Mouse (Mus musculus): Measurements from ENCODE around the gene Spem2. TPM values are rescaled to one million over a fixed set of nuclear protein-coding genes. Genes with fewer than 3 reads are reported as not detected.
A peak's percentile ranks its signal among the peaks of the same experiment; 100 is the strongest.
"Not testable (repeated sequence)": the region's sequence is repeated elsewhere in the genome, so short reads cannot be mapped to it uniquely, and the experiment has no call there.

Gene Spem2
- not detected in 2 replicates for polyA plus RNA-seq (2015; fragmentation: Nextera tagmentation; extraction: Ambion mirVana)

- Histone ChIP-seq H3K4me3 (replicated peaks; ENCODE audit: low read length) (no peak within 1 kb of the TSS), H3K9me3 (replicated peaks; ENCODE audit: control insufficient read depth, low read length) (peaks cover 11% of the 10 kb centered on the region; the same call in 1 of the 2 replicates), H3K27me3 (ENCODE audit: control insufficient read depth, insufficient read depth, low read length) (no peaks in the 10 kb centered on the region), H3K4me1 (ENCODE audit: control insufficient read depth, insufficient read depth, low read length) (no peaks in the 10 kb centered on the region), H3K4me2 (ENCODE audit: low read depth, low read length) (no peak within 1 kb of the TSS), H3K9ac (ENCODE audit: low read length) (no peak within 1 kb of the TSS), H3K27ac (ENCODE audit: low read length) (no peak within 1 kb of the TSS), H3K36me3 (ENCODE audit: control insufficient read depth, insufficient read depth, low read length) (no peaks in the 10 kb centered on the region)
- ATAC-seq (ENCODE audit: insufficient read depth, low FRiP score): no peak
- WGBS: 79% methylated on average over 2 of the region's 2 CpGs
These were observed at the start of gene Spem2 for GRCm38 (mm10) chr11:69818365-69818764. Gene Spem2, minus strand, starts transcription at chr11:69818465.

- 57% methylated on average over 9 of the region's 9 CpGs for WGBS
- no peaks in the 10 kb centered on the region for H3K4me1 ChIP-seq (ENCODE audit: control insufficient read depth, insufficient read depth, low read length)
These were observed 49.1 kb upstream of the Spem2 start for GRCm38 (mm10) chr11:69867335-69867734.

GRCm38 (mm10) chr11:69865561-69865960 lies 47.3 kb upstream of the Spem2 start:
- Histone ChIP-seq H3K27me3 (ENCODE audit: control insufficient read depth, insufficient read depth, low read length) (no peaks in the 10 kb centered on the region), H3K4me2 (ENCODE audit: low read depth, low read length) (no peak overlapping the region), H3K27ac (ENCODE audit: low read length) (no peak overlapping the region), H3K9me3 (replicated peaks; ENCODE audit: control insufficient read depth, low read length) (no peaks in the 10 kb centered on the region), H3K9ac (ENCODE audit: low read length) (no peak overlapping the region), H3K4me1 (ENCODE audit: control insufficient read depth, insufficient read depth, low read length) (no peaks in the 10 kb centered on the region), H3K36me3 (ENCODE audit: control insufficient read depth, insufficient read depth, low read length) (no peaks in the 10 kb centered on the region), H3K4me3 (replicated peaks; ENCODE audit: low read length) (no peak overlapping the region)
- WGBS: 81% methylated on average over 9 of the region's 9 CpGs
- no peak for ATAC-seq (ENCODE audit: insufficient read depth, low FRiP score)

More at GRCm38 (mm10) chr11:69867335-69867734, 49.1 kb upstream of the Spem2 start:
- no peaks in the 10 kb centered on the region for H3K27me3 ChIP-seq (ENCODE audit: control insufficient read depth, insufficient read depth, low read length)
- H3K4me3 ChIP-seq (replicated peaks; ENCODE audit: low read length): no peak overlapping the region
- ATAC-seq (ENCODE audit: insufficient read depth, low FRiP score): no peak
- no peak overlapping the region for H3K27ac ChIP-seq (ENCODE audit: low read length)
- H3K36me3 ChIP-seq (ENCODE audit: control insufficient read depth, insufficient read depth, low read length): no peaks in the 10 kb centered on the region
- no peak overlapping the region for H3K4me2 ChIP-seq (ENCODE audit: low read depth, low read length)
- no peaks in the 10 kb centered on the region for H3K9me3 ChIP-seq (replicated peaks; ENCODE audit: control insufficient read depth, low read length)
- no peak overlapping the region for H3K9ac ChIP-seq (ENCODE audit: low read length)

- H3K9ac ChIP-seq (ENCODE audit: low read length): no peak overlapping the region
- 43% methylated on average over 8 of the region's 8 CpGs for WGBS
- no peak overlapping the region for H3K4me3 ChIP-seq (replicated peaks; ENCODE audit: low read length)
- no peak overlapping the region for H3K4me2 ChIP-seq (ENCODE audit: low read depth, low read length)
- ATAC-seq (ENCODE audit: insufficient read depth, low FRiP score): no peak
- H3K36me3 ChIP-seq (ENCODE audit: control insufficient read depth, insufficient read depth, low read length): no peaks in the 10 kb centered on the region
- no peak overlapping the region for H3K27ac ChIP-seq (ENCODE audit: low read length)
- H3K27me3 ChIP-seq (ENCODE audit: control insufficient read depth, insufficient read depth, low read length): no peaks in the 10 kb centered on the region
- H3K9me3 ChIP-seq (replicated peaks; ENCODE audit: control insufficient read depth, low read length): no peaks in the 10 kb centered on the region
- no peaks in the 10 kb centered on the region for H3K4me1 ChIP-seq (ENCODE audit: control insufficient read depth, insufficient read depth, low read length)
These were observed 46.0 kb upstream of the Spem2 start for GRCm38 (mm10) chr11:69864138-69864860.

- H3K36me3 ChIP-seq (ENCODE audit: control insufficient read depth, insufficient read depth, low read length); H3K4me3 ChIP-seq (replicated peaks; ENCODE audit: low read length); H3K27ac ChIP-seq (ENCODE audit: low read length); ATAC-seq (ENCODE audit: insufficient read depth, low FRiP score); H3K4me1 ChIP-seq (ENCODE audit: control insufficient read depth, insufficient read depth, low read length); H3K9ac ChIP-seq (ENCODE audit: low read length); H3K27me3 ChIP-seq (ENCODE audit: control insufficient read depth, insufficient read depth, low read length); H3K9me3 ChIP-seq (replicated peaks; ENCODE audit: control insufficient read depth, low read length); H3K4me2 ChIP-seq (ENCODE audit: low read depth, low read length): not testable (repeated sequence)
- WGBS: 69% methylated on average over 3 of the region's 3 CpGs
These were observed 45.5 kb upstream of the Spem2 start for GRCm38 (mm10) chr11:69863729-69864128.

GRCm38 (mm10) chr11:69858113-69858998 lies 40.1 kb upstream of the Spem2 start, which contains the start of gene Tnk1:
Gene Tnk1, minus strand, starts transcription at chr11:69858730.
- H3K36me3 ChIP-seq (ENCODE audit: control insufficient read depth, insufficient read depth, low read length): no peaks in the 10 kb centered on the region
- H3K9me3 ChIP-seq (replicated peaks; ENCODE audit: control insufficient read depth, low read length): no peaks in the 10 kb centered on the region
- peak; percentile 88 for ATAC-seq (ENCODE audit: insufficient read depth, low FRiP score)
- peak within 1 kb of the TSS; percentile 36 for H3K4me2 ChIP-seq (ENCODE audit: low read depth, low read length)
- WGBS: 17% methylated on average over 30 of the region's 30 CpGs
- no peaks in the 10 kb centered on the region for H3K27me3 ChIP-seq (ENCODE audit: control insufficient read depth, insufficient read depth, low read length)
- peak within 1 kb of the TSS; percentile 68 for H3K9ac ChIP-seq (ENCODE audit: low read length)
- H3K4me3 ChIP-seq (replicated peaks; ENCODE audit: low read length): peak within 1 kb of the TSS; percentile 46
- H3K4me1 ChIP-seq (ENCODE audit: control insufficient read depth, insufficient read depth, low read length): no peaks in the 10 kb centered on the region
- peak within 1 kb of the TSS; percentile 86 for H3K27ac ChIP-seq (ENCODE audit: low read length)

GRCm38 (mm10) chr11:69855347-69855746 lies 37.1 kb upstream of the Spem2 start:
- no peak for ATAC-seq (ENCODE audit: insufficient read depth, low FRiP score)
- peak overlapping the region; percentile 14; the same call in 1 of the 2 replicates for H3K9ac ChIP-seq (ENCODE audit: low read length)
- no peaks in the 10 kb centered on the region for H3K27me3 ChIP-seq (ENCODE audit: control insufficient read depth, insufficient read depth, low read length)
- no peaks in the 10 kb centered on the region for H3K4me1 ChIP-seq (ENCODE audit: control insufficient read depth, insufficient read depth, low read length)
- H3K36me3 ChIP-seq (ENCODE audit: control insufficient read depth, insufficient read depth, low read length): 0 out of 2 replicates have a peak, but pooled peaks cover 9% of the 10 kb centered on the region
- no peak overlapping the region for H3K27ac ChIP-seq (ENCODE audit: low read length)
- no peaks in the 10 kb centered on the region for H3K9me3 ChIP-seq (replicated peaks; ENCODE audit: control insufficient read depth, low read length)
- no peak overlapping the region for H3K4me3 ChIP-seq (replicated peaks; ENCODE audit: low read length)
- WGBS: 29% methylated on average over 16 of the region's 16 CpGs
- H3K4me2 ChIP-seq (ENCODE audit: low read depth, low read length): no peak overlapping the region

GRCm38 (mm10) chr11:69854680-69855079 lies 36.4 kb upstream of the Spem2 start:
- H3K27ac ChIP-seq (ENCODE audit: low read length): no peak overlapping the region
- H3K9ac ChIP-seq (ENCODE audit: low read length): no peak overlapping the region
- WGBS: 74% methylated on average over 10 of the region's 10 CpGs
- H3K4me3 ChIP-seq (replicated peaks; ENCODE audit: low read length): no peak overlapping the region
- no peak overlapping the region for H3K4me2 ChIP-seq (ENCODE audit: low read depth, low read length)
- H3K4me1 ChIP-seq (ENCODE audit: control insufficient read depth, insufficient read depth, low read length): no peaks in the 10 kb centered on the region
- no peak for ATAC-seq (ENCODE audit: insufficient read depth, low FRiP score)
- H3K27me3 ChIP-seq (ENCODE audit: control insufficient read depth, insufficient read depth, low read length): no peaks in the 10 kb centered on the region
- H3K36me3 ChIP-seq (ENCODE audit: control insufficient read depth, insufficient read depth, low read length): 0 out of 2 replicates have a peak, but pooled peaks cover 9% of the 10 kb centered on the region
- no peaks in the 10 kb centered on the region for H3K9me3 ChIP-seq (replicated peaks; ENCODE audit: control insufficient read depth, low read length)

- Histone ChIP-seq H3K9ac (ENCODE audit: low read length) (no peak overlapping the region), H3K4me1 (ENCODE audit: control insufficient read depth, insufficient read depth, low read length) (no peaks in the 10 kb centered on the region), H3K27me3 (ENCODE audit: control insufficient read depth, insufficient read depth, low read length) (no peaks in the 10 kb centered on the region), H3K4me2 (ENCODE audit: low read depth, low read length) (no peak overlapping the region), H3K9me3 (replicated peaks; ENCODE audit: control insufficient read depth, low read length) (no peaks in the 10 kb centered on the region), H3K4me3 (replicated peaks; ENCODE audit: low read length) (no peak overlapping the region), H3K27ac (ENCODE audit: low read length) (no peak overlapping the region), H3K36me3 (ENCODE audit: control insufficient read depth, insufficient read depth, low read length) (0 out of 2 replicates have a peak, but pooled peaks cover 9% of the 10 kb centered on the region)
- 0 out of 2 replicates have a peak, but pooled peaks have one; percentile 9 for ATAC-seq (ENCODE audit: insufficient read depth, low FRiP score)
- 55% methylated on average over 7 of the region's 7 CpGs for WGBS
These were observed 35.7 kb upstream of the Spem2 start for GRCm38 (mm10) chr11:69853994-69854393.

Measured in stomach, embryonic 16.5 days (tissue).